Mouse (Mus musculus): ENCODE measurements around the gene Timp3.

The Timp3 gene

GRCm38 (mm10) chr10:86300293-86301116, at the start of gene Timp3:
TSS of gene Timp3 (plus strand) at chr10:86300372.
- no peak for DNase-seq (ENCODE audit: low spot score in 2 of 2)

- DNase-seq (ENCODE audit: low spot score in 2 of 2): no peak
These were observed 44.0 kb upstream of the Timp3 start for GRCm38 (mm10) chr10:86256221-86256620.

- no peak for DNase-seq (ENCODE audit: low spot score in 2 of 2)
These were observed 43.1 kb upstream of the Timp3 start for GRCm38 (mm10) chr10:86257045-86257444.

GRCm38 (mm10) chr10:86258046-86258445, 42.1 kb upstream of the Timp3 start:
- no peak for DNase-seq (ENCODE audit: low spot score in 2 of 2)

GRCm38 (mm10) chr10:86258992-86259391, 41.2 kb upstream of the Timp3 start:
- DNase-seq (ENCODE audit: low spot score in 2 of 2): no peak

- DNase-seq (ENCODE audit: low spot score in 2 of 2): no peak
These were observed 38.4 kb upstream of the Timp3 start for GRCm38 (mm10) chr10:86261725-86262124.

- no peak for DNase-seq (ENCODE audit: low spot score in 2 of 2)
These were observed 35.6 kb upstream of the Timp3 start for GRCm38 (mm10) chr10:86264618-86265017.

GRCm38 (mm10) chr10:86270254-86270653, 29.9 kb upstream of the Timp3 start:
- no peak for DNase-seq (ENCODE audit: low spot score in 2 of 2)

GRCm38 (mm10) chr10:86272826-86273225, 27.3 kb upstream of the Timp3 start:
- DNase-seq (ENCODE audit: low spot score in 2 of 2): no peak

GRCm38 (mm10) chr10:86273410-86274191, 26.6 kb upstream of the Timp3 start:
- DNase-seq (ENCODE audit: low spot score in 2 of 2): no peak

- no peak for DNase-seq (ENCODE audit: low spot score in 2 of 2)
These were observed 24.6 kb upstream of the Timp3 start for GRCm38 (mm10) chr10:86275585-86275984.

- no peak for DNase-seq (ENCODE audit: low spot score in 2 of 2)
These were observed 22.8 kb upstream of the Timp3 start for GRCm38 (mm10) chr10:86277327-86277726.

GRCm38 (mm10) chr10:86278481-86278880, 21.7 kb upstream of the Timp3 start:
- no peak for DNase-seq (ENCODE audit: low spot score in 2 of 2)

GRCm38 (mm10) chr10:86279579-86280168, 20.5 kb upstream of the Timp3 start:
- no peak for DNase-seq (ENCODE audit: low spot score in 2 of 2)

- no peak for DNase-seq (ENCODE audit: low spot score in 2 of 2)
These were observed 18.9 kb upstream of the Timp3 start for GRCm38 (mm10) chr10:86281238-86281637.

GRCm38 (mm10) chr10:86286508-86286907, 13.7 kb upstream of the Timp3 start:
- DNase-seq (ENCODE audit: low spot score in 2 of 2): no peak

GRCm38 (mm10) chr10:86290109-86290771, 9.9 kb upstream of the Timp3 start:
- DNase-seq (ENCODE audit: low spot score in 2 of 2): no peak

- DNase-seq (ENCODE audit: low spot score in 2 of 2): no peak
These were observed 6.3 kb upstream of the Timp3 start for GRCm38 (mm10) chr10:86293880-86294279.

- DNase-seq (ENCODE audit: low spot score in 2 of 2): no peak
These were observed 5.4 kb upstream of the Timp3 start for GRCm38 (mm10) chr10:86294599-86295365.

GRCm38 (mm10) chr10:86295454-86296098, 4.6 kb upstream of the Timp3 start:
- DNase-seq (ENCODE audit: low spot score in 2 of 2): no peak

GRCm38 (mm10) chr10:86296111-86296510, 4.1 kb upstream of the Timp3 start:
- peak; percentile 7 to 60 for DNase-seq (ENCODE audit: low spot score in 2 of 2)

Data from thymus, postnatal 10 days (tissue).